Mouse (Mus musculus): ENCODE results near the gene Xpo4. TPM values are rescaled to one million over a fixed set of nuclear protein-coding genes. Genes with fewer than 3 reads are reported as not detected.
"Not testable (repeated sequence)": the region's sequence is repeated elsewhere in the genome, so short reads cannot be mapped to it uniquely, and the experiment has no call there.

The Xpo4 gene
- total RNA-seq (2014; fragmentation: Nextera tagmentation) (48.5 and 56.7 TPM in 2 replicates), total RNA-seq (2017) (61.1 and 69.0 TPM in 2 replicates)

DNA sequence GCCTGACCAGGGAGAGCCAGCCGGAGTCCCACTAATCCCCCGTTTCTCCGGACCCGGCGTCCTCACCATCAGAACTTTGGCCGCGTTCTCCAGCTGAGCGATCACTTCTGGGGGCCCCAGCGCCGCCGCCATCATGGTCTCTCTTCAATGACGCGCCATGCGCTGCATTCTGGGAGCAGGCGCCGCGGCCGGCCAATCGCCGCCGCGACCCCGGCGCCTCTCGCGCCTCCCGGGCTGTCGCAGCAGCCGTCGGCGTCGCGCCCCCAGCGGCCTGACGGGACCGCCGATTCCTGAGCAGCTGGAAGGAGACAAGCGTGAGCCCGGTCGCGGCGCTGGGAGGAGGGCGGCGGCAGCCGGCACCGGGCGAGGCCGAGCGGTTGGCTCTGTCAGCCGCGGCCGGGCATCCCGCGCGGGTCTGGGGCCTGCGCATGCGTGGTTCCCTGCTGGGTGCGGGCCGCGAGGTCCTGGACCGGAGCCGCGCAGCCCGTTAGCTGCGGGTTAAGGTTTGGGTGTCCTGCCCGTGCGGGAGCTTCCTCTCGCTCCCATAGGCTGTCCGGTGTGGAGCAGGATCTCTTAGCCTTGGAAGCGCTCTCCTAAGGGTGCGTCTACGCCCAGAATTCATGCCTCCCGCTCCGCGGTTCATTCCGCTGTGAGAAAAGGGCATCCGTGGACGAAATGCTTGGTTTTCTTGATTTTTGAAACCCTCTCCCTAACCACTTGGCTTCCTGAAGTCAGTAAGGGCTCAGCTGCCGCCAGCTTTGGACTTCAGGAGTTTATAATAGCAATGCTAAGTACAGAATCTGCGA is at the start of gene Xpo4:
Gene Xpo4, minus strand, starts transcription at position 609 of the 806 bp plus-strand sequence.
- peak; percentile 77 for ATAC-seq (replicated peaks; ENCODE audit: low FRiP score, low TSS enrichment, poor library complexity, severe bottlenecking)

DNA sequence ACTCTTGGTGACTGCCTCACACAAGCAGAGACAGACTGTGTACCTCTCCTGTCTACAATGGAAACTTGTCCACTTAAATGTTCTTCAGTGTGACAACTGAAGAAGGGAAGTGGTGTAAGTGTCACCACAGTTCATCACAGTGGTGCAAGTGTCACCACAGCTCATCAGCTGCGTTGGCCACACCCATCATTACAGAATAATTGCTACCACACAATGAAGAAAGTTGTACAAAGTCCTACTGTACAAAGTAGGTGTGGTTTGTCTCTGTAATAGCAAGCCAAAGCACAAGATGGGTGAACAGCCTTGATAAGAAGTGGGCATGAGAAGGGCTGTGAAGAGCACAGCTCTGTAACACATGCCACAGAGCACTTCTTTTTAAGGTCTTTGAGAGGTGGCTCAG is 47.7 kb upstream of the Xpo4 start:
- ATAC-seq (replicated peaks; ENCODE audit: low FRiP score, low TSS enrichment, poor library complexity, severe bottlenecking) = peak; percentile 80

DNA sequence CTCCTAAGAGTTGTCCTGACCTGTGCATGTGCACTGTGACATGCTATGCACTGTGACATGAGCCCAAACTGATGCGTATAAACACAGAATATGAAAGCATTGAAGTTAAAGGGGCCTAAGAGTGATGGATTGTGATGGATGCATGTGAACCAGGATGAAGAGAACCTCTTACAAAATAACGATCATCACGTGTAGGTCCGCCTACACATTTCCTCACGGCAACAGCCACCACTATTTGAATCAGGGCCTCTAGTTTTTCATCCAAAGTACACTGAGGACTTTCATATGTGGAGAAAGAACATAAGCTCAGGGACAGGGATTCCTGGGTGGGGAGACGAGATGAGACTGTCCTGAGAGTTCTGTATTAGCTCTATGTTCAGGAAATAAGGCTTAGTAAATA is 45.8 kb upstream of the Xpo4 start:
- no peak for ATAC-seq (replicated peaks; ENCODE audit: low FRiP score, low TSS enrichment, poor library complexity, severe bottlenecking)

DNA sequence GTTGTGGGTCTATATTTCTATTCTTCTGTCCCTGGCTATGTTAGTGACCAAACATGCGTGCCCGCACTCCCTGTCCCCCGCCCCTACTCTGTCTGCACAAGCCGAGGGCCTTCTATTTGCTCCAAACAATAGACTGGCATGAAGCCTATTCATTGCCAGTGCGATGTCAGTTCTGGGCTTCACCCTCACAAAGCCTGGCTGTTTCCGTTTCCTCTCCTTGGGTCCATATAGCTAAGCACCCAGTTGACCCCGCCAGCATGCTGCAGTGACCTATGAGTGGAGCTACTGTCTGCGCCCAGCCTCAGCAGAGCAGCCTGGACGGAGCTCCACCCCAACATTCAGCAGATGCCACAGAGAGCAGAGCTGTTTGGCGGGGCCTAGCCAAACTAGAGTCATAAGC is 43.9 kb upstream of the Xpo4 start:
- ATAC-seq (replicated peaks; ENCODE audit: low FRiP score, low TSS enrichment, poor library complexity, severe bottlenecking) = no peak

DNA sequence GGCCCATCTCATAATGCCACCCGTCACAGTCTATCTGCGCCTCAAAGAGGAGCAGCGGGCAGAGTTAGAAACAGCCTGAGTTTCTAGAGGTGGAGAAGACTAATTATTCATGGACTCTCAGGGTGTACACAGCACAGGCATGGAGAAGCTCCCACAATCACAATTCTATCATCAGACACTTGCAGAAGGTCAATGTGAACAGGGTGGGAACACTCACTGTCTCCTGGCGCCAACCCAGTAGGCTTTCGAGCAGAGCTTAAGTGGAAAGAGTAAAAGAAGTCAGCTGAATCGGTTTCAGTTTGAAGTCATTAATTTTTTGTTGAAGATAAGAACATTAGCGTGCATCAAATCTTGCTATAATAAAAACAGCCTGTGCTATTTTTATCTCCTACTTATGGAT is 43.4 kb upstream of the Xpo4 start:
- no peak for ATAC-seq (replicated peaks; ENCODE audit: low FRiP score, low TSS enrichment, poor library complexity, severe bottlenecking)

DNA sequence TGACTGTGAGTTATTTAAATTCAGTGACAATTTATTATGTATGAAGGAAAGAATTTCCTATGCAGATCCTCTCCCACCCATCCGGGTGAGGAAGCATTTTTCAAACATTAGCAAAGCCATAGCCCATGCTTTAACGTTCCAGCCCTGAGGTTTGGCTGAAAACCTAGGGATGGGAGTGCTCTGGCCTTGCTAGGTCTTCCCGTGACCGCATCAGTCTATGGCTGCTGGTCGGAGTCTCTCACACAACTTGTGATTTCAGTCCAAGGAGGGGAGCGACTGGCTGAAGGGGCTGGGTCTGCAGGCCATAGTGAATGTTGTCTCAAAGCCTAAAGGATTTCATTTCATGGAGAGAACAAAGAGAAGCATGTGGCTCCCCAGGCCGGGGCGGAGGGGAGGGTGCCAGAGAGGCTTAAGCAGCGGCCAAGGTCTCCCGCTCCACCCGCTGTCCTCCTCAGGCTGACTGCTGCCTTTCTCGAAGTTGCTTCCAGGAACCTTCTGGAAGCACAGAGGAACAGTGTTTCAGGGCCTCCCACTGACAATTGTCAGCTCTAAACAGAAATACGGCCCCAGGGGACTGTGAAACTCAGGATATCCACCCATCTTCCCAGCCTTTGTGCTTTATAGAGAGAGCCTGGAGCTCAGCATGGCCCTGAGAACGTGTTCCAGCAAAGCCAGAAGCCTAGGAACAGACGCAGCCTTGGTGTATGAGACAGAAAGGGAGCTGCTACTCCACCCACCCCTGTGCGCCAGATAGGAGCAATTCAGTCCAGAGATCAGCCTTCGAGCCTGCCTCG is 42.1 kb upstream of the Xpo4 start:
- 0 out of 2 replicates have a peak, but pooled peaks have one; percentile 27 for ATAC-seq (replicated peaks; ENCODE audit: low FRiP score, low TSS enrichment, poor library complexity, severe bottlenecking)

DNA sequence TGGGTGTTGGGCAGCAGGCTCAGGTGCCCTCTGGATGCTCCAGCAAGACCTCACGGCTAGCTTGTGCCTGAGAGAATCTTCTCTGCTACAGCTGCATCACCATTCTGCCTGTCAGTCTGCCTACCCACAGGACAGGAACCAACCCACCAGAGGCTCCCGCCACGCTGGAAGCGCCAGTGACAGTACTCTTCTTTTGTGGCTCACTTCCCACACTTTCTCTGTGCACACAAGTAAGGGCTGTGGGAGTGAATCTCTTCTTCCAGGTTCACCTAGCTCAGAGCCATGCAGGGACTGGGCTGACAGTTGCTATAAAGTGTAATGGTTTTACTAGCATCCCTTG is 41.5 kb upstream of the Xpo4 start:
- ATAC-seq (replicated peaks; ENCODE audit: low FRiP score, low TSS enrichment, poor library complexity, severe bottlenecking) = no peak

DNA sequence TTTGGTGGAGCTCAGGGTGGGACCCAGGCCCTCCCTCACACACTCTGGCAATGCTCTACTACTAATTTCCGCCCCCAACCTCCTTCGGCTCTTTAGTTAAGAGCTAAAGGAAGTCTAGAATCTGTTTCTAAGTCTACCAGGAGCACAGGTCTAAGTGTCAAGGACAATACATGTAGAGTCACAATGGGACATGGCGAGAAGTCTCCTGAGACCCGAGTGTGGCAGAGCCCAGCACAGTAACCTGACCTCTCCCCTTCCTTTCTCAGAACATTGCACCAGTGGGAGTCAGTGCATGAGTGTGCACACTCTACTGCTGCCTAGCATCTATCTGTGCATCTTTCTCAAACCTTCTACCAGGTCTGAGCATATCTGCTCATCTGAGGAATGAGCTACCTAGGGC is 40.5 kb upstream of the Xpo4 start:
- ATAC-seq (replicated peaks; ENCODE audit: low FRiP score, low TSS enrichment, poor library complexity, severe bottlenecking) = no peak

DNA sequence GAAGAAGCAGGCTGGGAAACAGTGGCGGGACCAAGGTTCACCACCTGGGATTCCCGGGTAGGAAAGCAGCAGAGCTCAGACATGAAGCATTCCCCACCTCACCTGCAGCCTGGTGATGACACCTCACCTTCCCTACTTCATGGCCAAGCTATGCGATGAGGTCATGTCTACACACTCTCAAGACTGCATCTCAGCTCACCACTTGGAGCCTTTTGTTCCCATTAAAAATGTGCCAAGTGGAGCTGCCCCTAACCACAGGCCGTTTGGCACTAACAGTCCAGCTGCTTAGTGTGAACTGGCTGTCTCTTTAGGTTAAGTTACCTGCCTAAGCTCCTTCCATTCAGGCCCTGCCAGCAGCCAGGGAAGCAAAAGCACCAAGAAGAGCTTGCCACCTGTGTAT is 39.8 kb upstream of the Xpo4 start:
- no peak for ATAC-seq (replicated peaks; ENCODE audit: low FRiP score, low TSS enrichment, poor library complexity, severe bottlenecking)

DNA sequence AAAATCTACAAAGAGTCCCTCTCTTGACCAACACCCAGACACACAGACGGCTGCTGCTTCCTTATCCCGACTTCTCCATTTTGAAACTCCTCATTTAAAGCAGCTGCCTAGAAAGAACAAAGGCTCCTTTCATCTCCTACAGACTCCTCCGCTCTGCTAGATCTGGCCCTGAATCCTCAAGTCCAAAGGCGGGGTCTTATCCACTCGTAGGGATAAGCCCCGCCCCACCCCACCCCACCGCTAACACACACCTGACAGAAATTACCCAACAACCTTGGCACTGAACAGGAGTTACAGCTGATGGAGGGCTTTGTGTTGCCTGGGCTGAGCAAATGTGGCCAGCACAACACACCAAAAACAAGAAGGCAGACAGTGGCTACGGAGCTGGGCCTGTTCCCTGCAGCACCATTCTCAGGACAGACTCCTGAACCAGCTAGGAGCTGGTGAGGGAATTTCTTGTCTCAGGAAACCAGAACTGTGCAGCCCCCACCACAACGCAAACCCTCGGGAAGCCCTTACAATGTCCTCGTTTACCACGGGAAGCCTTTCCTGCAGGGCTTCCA is 36.8 kb upstream of the Xpo4 start:
- no peak for ATAC-seq (replicated peaks; ENCODE audit: low FRiP score, low TSS enrichment, poor library complexity, severe bottlenecking)

DNA sequence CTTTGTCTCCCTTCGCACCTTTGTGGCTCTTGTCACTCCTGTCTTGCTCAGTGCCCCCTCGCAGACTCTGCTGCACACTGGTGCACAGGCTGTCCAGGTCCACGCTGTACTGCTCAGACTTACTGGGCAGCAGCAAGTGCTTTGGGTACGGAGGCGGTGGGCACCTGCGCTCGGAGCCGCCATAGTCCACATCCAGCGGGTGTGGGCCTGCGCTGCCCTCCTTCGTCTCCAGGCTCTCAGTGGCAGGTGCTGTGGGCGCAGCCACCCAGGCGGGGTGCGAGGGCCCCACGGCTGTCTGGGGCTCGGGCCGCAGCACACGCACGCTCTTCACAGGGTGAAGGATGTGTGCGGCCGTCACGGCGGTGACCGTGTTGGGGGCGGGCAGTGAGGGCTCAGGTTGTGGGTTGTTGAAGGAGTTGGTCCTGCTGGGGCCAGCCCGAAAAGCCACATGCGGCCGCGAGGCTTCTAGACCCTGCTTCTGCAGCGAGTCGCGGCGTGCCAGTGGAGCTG is 34.3 kb upstream of the Xpo4 start:
- ATAC-seq (replicated peaks; ENCODE audit: low FRiP score, low TSS enrichment, poor library complexity, severe bottlenecking) = no peak

DNA sequence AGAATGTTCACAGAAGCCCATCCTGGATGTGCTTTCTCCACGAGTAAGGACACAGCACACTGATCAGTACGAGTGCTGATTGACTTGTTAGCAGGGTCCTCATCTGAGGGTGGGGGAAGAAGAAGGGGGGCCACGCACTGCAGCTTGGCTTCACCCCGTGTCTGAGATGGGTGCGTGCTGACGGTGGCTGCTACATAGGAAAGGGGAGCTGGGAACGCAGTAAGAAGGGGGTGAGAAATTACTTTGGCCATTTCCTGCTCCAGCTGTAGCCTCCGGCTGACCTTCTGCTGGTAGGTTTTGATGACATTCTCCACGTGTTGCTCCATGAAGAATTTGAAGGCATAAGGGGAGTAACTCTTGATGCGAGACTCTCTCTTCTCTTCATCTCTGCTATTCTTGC is 33.8 kb upstream of the Xpo4 start:
- no peak for ATAC-seq (replicated peaks; ENCODE audit: low FRiP score, low TSS enrichment, poor library complexity, severe bottlenecking)

DNA sequence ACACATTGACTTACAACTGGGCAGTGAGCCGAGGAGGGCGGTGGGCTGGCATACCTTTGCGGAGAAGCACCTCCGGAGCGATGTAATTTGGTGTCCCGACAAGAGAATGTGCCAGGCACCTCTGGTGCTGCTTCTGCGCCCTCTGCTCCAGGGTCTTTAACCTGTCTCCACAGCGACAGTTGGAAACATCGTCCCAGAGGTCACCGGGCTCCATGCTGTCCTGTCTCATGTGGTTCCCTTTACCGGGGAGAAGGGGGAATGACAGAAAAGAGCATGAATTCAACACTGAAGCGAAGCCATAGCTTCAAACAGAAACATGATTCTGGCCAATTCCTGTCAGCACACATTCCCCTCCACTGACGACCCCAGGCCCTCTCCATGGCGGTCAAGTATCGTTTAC is 30.8 kb upstream of the Xpo4 start:
- ATAC-seq (replicated peaks; ENCODE audit: low FRiP score, low TSS enrichment, poor library complexity, severe bottlenecking) = no peak

DNA sequence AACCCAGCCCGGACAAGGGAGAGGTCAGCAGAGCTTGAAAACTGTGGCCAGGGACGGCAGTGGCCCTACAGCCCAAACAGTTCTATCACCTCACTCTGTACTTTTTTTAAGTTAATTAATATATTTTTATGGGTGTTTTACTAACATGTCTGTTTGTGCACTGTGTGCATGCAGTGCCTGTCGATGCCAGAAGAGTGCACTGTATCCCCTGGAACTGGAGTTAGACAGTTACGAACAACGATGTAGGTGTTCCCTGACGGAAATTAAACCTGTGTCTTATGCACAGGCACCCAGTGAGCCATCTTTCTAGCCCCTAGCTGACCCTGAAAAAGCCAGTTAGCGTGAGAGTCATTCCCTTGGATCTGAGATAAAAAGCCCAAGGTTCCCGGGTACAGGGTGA is 30.3 kb upstream of the Xpo4 start:
- no peak for ATAC-seq (replicated peaks; ENCODE audit: low FRiP score, low TSS enrichment, poor library complexity, severe bottlenecking)

DNA sequence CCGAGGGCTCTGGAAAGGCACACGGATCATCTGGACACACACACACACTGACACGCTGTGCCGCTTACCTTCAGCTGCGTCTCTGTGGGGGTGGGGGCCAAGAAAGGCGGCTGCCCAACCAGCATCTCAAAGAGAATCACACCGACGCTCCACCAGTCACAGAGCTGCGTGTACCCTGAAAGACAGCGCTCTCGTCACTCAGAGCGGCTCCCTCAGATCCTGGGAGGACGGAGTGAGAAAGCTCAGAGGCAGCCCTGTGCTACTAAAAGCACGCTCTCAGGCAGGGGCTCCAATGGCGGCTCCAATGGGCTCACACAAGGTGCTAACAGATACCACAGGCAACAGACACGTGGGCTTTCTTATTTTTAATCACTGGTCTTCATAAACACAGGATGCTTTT is 29.0 kb upstream of the Xpo4 start:
- no peak for ATAC-seq (replicated peaks; ENCODE audit: low FRiP score, low TSS enrichment, poor library complexity, severe bottlenecking)

DNA sequence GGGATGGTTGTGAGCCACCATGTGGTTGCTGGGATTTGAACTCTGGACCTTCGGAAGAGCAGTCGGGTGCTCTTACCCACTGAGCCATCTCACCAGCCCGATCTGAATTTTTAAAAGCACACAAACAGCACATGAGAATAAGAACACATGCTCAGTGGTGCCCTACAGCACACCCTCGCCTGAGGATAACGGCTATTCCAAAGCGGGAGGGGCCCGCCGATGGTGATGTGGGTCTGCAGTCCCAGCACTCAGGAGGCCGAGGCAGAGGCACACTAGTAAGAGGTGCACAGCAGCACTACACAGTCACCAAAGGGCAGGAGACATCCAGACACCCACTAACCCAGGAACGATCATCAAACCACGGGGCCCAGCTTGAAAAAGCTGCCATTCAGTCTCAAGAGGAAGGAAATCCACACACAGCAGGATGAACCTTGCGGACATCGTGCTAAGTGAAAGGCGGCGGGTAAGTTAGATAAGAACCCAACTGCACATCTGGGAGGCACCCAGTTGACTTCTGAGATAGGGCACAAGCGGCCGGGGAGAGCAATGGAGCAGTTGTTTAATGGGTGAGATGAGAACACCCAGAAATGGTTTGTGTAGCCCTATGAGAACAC is 27.4 kb upstream of the Xpo4 start:
- ATAC-seq (replicated peaks; ENCODE audit: low FRiP score, low TSS enrichment, poor library complexity, severe bottlenecking) = peak; percentile 94

DNA sequence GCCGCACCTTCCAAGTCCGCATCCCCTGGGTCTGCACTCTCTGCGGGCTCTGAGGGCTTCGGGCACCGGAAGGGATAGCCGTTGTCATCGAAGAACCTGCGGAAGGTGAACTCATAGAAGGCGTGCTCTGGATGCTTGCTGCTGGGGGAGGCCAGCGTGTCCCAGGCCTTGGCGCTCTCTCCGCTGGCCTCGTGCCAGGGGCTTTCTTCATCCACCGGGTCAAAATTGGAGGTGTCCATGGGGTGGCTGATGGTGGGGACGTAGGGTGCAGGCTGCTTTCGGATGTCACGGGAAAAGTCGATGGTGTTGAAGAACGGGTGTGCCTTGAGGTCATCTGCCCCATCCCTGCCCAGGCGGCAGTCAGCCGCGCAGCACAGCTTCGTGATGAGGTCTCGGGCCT is 26.1 kb upstream of the Xpo4 start:
- ATAC-seq (replicated peaks; ENCODE audit: low FRiP score, low TSS enrichment, poor library complexity, severe bottlenecking) = no peak

DNA sequence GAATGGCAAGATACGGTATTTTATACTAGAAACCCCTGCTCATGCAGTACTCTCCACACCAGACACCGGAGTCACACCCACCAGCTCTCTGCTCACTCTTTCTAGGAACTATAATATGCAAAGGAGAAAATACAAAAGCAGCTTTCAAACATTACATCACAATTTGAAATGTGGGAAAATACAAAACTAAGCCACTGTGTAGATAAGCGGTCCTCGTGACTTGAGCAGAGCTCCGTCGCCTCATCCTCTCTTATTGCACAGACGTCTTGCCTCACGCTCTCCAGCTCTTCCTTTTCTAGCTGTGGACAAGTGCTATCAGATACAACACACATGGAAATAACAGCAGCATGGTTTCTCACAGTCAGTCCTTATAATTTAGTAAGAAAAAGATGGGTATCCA is 25.5 kb upstream of the Xpo4 start:
- no peak for ATAC-seq (replicated peaks; ENCODE audit: low FRiP score, low TSS enrichment, poor library complexity, severe bottlenecking)

DNA sequence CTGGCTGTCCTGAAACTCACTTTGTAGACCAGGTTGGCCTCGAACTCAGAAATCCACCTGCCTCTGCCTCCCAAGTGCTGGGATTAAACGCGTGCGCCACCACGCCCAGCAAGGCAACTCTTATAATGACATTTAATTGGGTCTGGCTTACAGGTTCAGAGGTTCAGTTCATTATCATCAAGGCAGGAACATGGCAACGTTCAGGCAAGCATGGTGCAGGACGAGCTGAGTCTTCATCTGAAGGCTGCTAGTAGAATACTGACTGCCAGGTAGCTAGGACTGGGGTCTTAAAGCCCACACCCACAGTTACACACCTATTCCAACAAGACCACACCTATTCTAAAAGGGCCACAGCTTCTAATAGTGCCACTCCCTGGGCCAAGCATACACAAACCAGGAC is 22.8 kb upstream of the Xpo4 start:
- not testable (repeated sequence) for ATAC-seq (replicated peaks; ENCODE audit: low FRiP score, low TSS enrichment, poor library complexity, severe bottlenecking)

DNA sequence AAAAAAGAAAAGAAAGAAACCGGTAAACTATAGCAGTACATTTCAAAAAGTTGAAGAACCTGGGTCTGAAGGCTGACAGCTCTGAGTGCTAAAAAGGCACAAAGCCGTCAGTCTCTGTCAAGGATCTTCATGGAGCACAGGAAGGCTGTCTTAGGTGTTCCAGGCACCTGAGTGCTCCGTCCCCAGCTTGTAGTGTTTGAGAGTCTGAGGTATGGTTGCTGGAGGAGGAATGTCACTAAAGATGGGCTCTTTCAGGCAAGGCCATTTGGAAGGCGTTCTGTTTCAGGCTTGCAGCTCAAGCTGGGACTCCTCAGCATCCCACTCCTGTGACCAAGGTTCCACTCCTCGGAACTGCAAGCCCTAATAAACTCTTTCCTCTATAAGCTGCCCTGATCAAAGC is 22.2 kb upstream of the Xpo4 start:
- no peak for ATAC-seq (replicated peaks; ENCODE audit: low FRiP score, low TSS enrichment, poor library complexity, severe bottlenecking)
